Mouse (Mus musculus): ENCODE data around the gene Rhox6. TPM values are rescaled to one million over a fixed set of nuclear protein-coding genes. Genes with fewer than 3 reads are reported as not detected.

The Rhox6 gene
- polyA plus RNA-seq (2014; fragmentation: Illumina TruSeq; extraction: RNeasy Lipid Tissue Mini Kit (QIAGEN cat#74804)): not detected

GRCm38 (mm10) chrX:37826610-37827009, at the start of gene Rhox6:
TSS of gene Rhox6 (plus strand) at chrX:37826910.

GRCm38 (mm10) chrX:37831386-37831785, 4.7 kb downstream of the Rhox6 start, which contains the start of gene Rhox7a:
TSS of gene Rhox7a (plus strand) at chrX:37831686.

GRCm38 (mm10) chrX:37878844-37879243, 52.1 kb downstream of the Rhox6 start, which contains the start of gene Rhox8:
TSS of gene Rhox8 (minus strand) at chrX:37878944.

Other genes starting within 250 kb of the Rhox6 start
- gene Rhox3f, start 245.9 kb upstream of the Rhox6 start, polyA plus RNA-seq (2014; fragmentation: Illumina TruSeq; extraction: RNeasy Lipid Tissue Mini Kit (QIAGEN cat#74804)): not detected
- gene Rhox4f, start 219.2 kb upstream of the Rhox6 start, polyA plus RNA-seq (2014; fragmentation: Illumina TruSeq; extraction: RNeasy Lipid Tissue Mini Kit (QIAGEN cat#74804)): not detected
- gene Rhox3g, start 198.3 kb upstream of the Rhox6 start, polyA plus RNA-seq (2014; fragmentation: Illumina TruSeq; extraction: RNeasy Lipid Tissue Mini Kit (QIAGEN cat#74804)): not detected
- gene Rhox2g, start 183.4 kb upstream of the Rhox6 start, polyA plus RNA-seq (2014; fragmentation: Illumina TruSeq; extraction: RNeasy Lipid Tissue Mini Kit (QIAGEN cat#74804)): not detected
- gene Rhox4g, start 175.6 kb upstream of the Rhox6 start, polyA plus RNA-seq (2014; fragmentation: Illumina TruSeq; extraction: RNeasy Lipid Tissue Mini Kit (QIAGEN cat#74804)): not detected
- not detected for gene Rhox3h, start 158.1 kb upstream of the Rhox6 start, polyA plus RNA-seq (2014; fragmentation: Illumina TruSeq; extraction: RNeasy Lipid Tissue Mini Kit (QIAGEN cat#74804))
- gene Rhox2h, start 153.6 kb upstream of the Rhox6 start, polyA plus RNA-seq (2014; fragmentation: Illumina TruSeq; extraction: RNeasy Lipid Tissue Mini Kit (QIAGEN cat#74804)): not detected
- not detected for gene Rhox5, start 22.1 kb upstream of the Rhox6 start, polyA plus RNA-seq (2014; fragmentation: Illumina TruSeq; extraction: RNeasy Lipid Tissue Mini Kit (QIAGEN cat#74804))
- not detected for gene Rhox7a, start 4.8 kb downstream of the Rhox6 start, polyA plus RNA-seq (2014; fragmentation: Illumina TruSeq; extraction: RNeasy Lipid Tissue Mini Kit (QIAGEN cat#74804))
- 6.0 TPM for gene Rhox8, start 52.0 kb downstream of the Rhox6 start, polyA plus RNA-seq (2014; fragmentation: Illumina TruSeq; extraction: RNeasy Lipid Tissue Mini Kit (QIAGEN cat#74804))
- not detected for gene Rhox7b, start 70.3 kb downstream of the Rhox6 start, polyA plus RNA-seq (2014; fragmentation: Illumina TruSeq; extraction: RNeasy Lipid Tissue Mini Kit (QIAGEN cat#74804))
- not detected for gene Rhox9, start 74.9 kb downstream of the Rhox6 start, polyA plus RNA-seq (2014; fragmentation: Illumina TruSeq; extraction: RNeasy Lipid Tissue Mini Kit (QIAGEN cat#74804))
- 0.29 TPM for gene Btg1-ps1, start 191.9 kb downstream of the Rhox6 start, polyA plus RNA-seq (2014; fragmentation: Illumina TruSeq; extraction: RNeasy Lipid Tissue Mini Kit (QIAGEN cat#74804))
- not detected for gene Btg1-ps2, start 216.2 kb downstream of the Rhox6 start, polyA plus RNA-seq (2014; fragmentation: Illumina TruSeq; extraction: RNeasy Lipid Tissue Mini Kit (QIAGEN cat#74804))
- gene Rhox10, start 239.6 kb downstream of the Rhox6 start, polyA plus RNA-seq (2014; fragmentation: Illumina TruSeq; extraction: RNeasy Lipid Tissue Mini Kit (QIAGEN cat#74804)): not detected

Measured in ovary, adult 10 weeks (tissue).